Mouse (Mus musculus): ENCODE results near the gene Arhgap1.
"Not testable (repeated sequence)": the region's sequence is repeated elsewhere in the genome, so short reads cannot be mapped to it uniquely, and the experiment has no call there.

Gene Arhgap1

DNA sequence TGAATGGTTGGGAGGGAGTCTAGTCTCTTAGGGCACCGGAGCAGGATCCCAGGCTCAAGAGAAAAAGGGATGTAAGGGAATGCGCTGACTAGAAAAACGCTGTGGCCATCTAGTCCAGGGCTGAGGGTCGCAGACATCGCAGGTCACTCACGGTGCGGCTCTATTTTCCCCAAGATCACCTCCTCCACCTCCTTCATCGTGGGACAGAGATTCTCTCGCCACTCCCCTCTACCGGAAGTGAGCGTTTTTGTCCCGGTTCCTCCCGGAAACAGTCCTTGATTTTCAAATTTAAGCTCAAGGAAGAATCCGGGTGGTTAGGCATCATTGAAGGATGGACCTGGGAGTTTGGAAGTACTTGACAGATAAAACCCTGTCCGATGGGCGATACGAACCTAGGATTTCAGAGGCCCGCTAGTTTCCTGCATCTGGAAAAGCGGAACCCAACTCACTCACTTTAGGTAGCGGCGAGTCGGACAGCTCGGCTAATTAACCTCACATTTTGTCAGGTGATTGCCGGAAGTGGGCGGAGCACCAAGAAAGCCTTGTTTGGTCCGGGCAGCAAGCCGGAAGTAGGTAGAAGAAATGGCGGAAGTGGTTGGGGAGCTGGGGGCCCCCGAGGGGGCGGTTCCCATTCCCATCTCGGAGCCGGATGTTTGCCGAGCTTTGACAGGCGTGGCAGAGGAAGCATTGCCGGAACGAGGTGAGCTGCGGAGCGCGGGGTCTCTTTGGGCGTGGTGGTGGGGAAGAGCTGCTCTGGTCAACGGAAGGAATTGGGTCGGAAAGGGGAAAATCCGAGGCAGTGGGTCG lies at the start of gene Arhgap1, which contains the start of gene Zfp408:
Gene Arhgap1 (plus strand): TSS at position 308 of the 807 bp plus-strand sequence.
Gene Zfp408 (minus strand): TSS at position 239 of the 807 bp plus-strand sequence.
- no peaks in the 10 kb centered on the region for H3K27me3 ChIP-seq (ENCODE audit: control insufficient read depth, insufficient read depth, low read length, poor library complexity, severe bottlenecking)
- peak; percentile 98 for DNase-seq (ENCODE audit: low read depth, low spot score)
- H3K36me3 ChIP-seq (ENCODE audit: control insufficient read depth, insufficient read depth, low read length, poor library complexity, severe bottlenecking) = peaks cover 2% of the 10 kb centered on the region

DNA sequence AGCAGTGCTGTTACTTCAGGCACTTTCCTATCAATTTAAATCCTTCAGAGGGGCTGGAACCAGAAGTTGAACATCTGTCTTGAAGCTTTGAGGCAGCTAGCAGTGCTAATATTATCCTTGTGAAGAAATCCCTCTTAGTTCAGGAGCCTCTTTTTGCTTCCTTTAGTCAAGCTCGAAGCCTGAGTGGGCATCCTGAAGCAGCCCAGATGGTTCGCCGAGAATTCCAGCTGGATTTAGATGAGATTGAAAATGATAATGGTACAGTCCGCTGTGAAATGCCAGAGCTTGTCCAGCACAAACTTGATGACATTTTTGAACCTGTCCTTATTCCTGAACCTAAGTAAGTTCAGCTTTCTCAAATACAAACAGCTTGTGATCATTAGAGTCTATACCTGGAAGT lies 49.2 kb upstream of the Arhgap1 start:
- no peak for DNase-seq (ENCODE audit: low read depth, low spot score)

DNA sequence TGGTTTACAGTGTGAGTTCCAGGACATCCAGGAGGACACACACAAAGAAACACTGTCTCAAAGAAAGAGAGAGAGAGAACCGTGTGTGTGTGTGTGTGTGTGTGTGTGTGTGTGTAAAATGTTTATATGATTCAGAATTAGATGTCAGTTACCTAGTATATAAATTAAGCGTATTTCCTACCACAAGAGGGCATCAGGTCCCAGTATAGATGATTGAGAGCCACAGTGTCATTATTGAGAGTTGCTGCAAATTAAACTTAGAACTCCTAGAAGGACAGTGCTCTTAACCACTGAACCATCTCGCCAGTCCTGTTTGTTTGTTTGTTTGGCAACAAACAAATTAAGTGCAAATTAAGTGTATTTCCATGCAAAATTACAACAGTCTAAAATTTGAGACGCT lies 47.3 kb upstream of the Arhgap1 start:
- Histone ChIP-seq H3K27me3 (ENCODE audit: control insufficient read depth, insufficient read depth, low read length, poor library complexity, severe bottlenecking) (no peaks in the 10 kb centered on the region), H3K36me3 (ENCODE audit: control insufficient read depth, insufficient read depth, low read length, poor library complexity, severe bottlenecking) (peaks cover 4% of the 10 kb centered on the region; the same call in 1 of the 2 replicates)
- DNase-seq (ENCODE audit: low read depth, low spot score) = peak; percentile 24

More for the DNA sequence above, 49.2 kb upstream of the Arhgap1 start:
- Histone ChIP-seq H3K36me3 (ENCODE audit: control insufficient read depth, insufficient read depth, low read length, poor library complexity, severe bottlenecking) (peaks cover 7% of the 10 kb centered on the region; the same call in 1 of the 2 replicates), H3K27me3 (ENCODE audit: control insufficient read depth, insufficient read depth, low read length, poor library complexity, severe bottlenecking) (no peaks in the 10 kb centered on the region)

DNA sequence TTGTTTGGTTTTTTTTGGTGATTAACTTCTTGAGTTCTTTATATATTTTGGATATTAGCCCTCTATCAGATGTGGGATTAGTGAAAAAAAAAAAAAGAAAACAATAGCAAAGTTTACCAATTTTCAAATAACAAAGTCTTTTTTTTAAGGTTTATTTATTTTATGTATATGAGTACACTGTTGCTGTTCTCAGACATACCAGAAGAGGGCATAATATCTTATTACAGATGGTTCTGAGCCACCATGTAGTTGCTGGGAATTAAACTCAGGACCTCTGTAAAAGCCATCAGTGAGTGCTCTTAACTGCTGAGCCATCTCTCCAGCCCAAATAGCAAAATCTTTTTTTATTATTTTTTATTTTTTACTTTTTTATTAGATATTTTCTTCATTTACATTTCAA lies 40.3 kb upstream of the Arhgap1 start:
- H3K36me3 ChIP-seq (ENCODE audit: control insufficient read depth, insufficient read depth, low read length, poor library complexity, severe bottlenecking); H3K27me3 ChIP-seq (ENCODE audit: control insufficient read depth, insufficient read depth, low read length, poor library complexity, severe bottlenecking): not testable (repeated sequence)
- peak; percentile 9 for DNase-seq (ENCODE audit: low read depth, low spot score)

DNA sequence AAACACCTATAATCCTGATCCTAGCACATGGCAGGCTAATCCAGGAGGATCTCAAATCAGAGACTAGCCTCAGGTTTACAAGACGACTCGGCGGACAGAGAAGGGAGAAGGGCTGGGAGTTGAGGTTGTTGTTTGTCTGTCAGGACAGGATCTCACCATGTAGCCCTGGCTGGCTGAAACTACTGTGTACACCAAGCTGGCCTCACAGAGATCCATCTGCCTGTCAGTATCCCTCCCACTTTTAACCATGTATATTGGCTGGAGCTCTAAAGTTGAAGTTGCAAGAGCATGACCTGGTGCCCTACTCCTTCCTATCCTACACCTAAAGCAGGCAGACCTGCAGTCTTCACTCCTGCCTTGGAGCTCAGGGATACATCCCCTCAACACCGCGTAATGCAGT lies 27.3 kb upstream of the Arhgap1 start:
- DNase-seq (ENCODE audit: low read depth, low spot score) = no peak
- Histone ChIP-seq H3K36me3 (ENCODE audit: control insufficient read depth, insufficient read depth, low read length, poor library complexity, severe bottlenecking) (peaks cover 4% of the 10 kb centered on the region), H3K27me3 (ENCODE audit: control insufficient read depth, insufficient read depth, low read length, poor library complexity, severe bottlenecking) (no peaks in the 10 kb centered on the region)

DNA sequence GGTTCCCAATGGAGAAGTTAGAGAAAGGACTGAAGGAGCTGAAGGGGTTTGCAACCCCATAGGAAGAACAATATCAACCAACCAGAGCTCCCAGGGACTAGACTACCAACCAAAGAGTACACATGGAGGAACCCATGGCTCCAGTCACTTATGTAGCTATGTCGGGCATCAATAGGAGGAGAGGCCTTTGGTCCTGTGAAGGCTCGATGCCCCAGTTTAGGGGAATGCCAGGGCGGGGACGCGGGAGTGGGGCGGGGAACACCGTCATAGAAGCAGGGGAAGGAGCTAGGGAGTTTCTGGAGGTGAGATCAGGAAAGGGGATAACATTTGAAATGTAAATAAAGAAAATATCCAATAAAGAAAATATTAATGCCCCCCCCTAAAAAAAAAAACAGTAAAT lies 26.3 kb upstream of the Arhgap1 start:
- H3K36me3 ChIP-seq (ENCODE audit: control insufficient read depth, insufficient read depth, low read length, poor library complexity, severe bottlenecking); H3K27me3 ChIP-seq (ENCODE audit: control insufficient read depth, insufficient read depth, low read length, poor library complexity, severe bottlenecking); DNase-seq (ENCODE audit: low read depth, low spot score): not testable (repeated sequence)

DNA sequence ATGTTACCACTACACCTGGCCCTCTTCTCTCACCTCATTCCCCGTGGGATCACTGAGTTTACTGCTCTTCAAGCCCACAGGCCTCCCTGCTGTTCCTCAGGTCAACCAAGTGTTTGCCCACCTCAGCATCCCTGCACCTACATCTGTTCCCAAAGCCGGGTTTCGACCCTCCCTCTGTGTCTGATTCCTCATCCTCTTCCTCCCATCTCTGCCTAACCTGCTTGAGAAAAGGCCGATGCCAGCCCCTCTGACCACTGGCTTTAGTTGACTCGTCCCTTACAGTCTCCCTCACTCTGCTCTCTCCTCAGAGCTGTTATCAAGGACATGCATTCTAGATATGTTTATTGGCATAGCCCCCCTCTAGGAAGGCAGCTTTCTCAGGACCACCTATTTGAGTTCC lies 22.2 kb upstream of the Arhgap1 start:
- no peak for DNase-seq (ENCODE audit: low read depth, low spot score)
- H3K27me3 ChIP-seq (ENCODE audit: control insufficient read depth, insufficient read depth, low read length, poor library complexity, severe bottlenecking) = no peaks in the 10 kb centered on the region
- H3K36me3 ChIP-seq (ENCODE audit: control insufficient read depth, insufficient read depth, low read length, poor library complexity, severe bottlenecking) = no peaks in the 10 kb centered on the region

DNA sequence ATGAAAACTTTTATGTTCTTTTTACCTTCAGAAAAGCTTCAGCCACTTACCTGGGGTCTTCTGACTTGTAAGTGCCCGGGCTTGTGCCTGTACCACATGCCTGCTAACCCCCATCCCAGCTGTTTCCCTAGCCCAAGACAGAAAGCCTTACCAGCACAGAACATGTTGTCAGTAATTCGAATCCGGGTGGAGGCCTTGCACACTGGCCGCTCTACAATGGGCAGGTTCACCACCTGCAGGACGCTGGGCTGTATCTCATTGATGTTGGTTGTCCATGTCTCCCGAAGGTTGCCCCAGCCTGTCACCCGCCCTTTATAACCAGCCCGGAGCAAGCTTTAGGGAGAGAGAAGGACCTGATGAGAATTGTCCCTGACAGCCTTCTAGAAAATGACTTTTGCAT lies 21.5 kb upstream of the Arhgap1 start:
- DNase-seq (ENCODE audit: low read depth, low spot score) = no peak
- H3K36me3 ChIP-seq (ENCODE audit: control insufficient read depth, insufficient read depth, low read length, poor library complexity, severe bottlenecking) = no peaks in the 10 kb centered on the region
- no peaks in the 10 kb centered on the region for H3K27me3 ChIP-seq (ENCODE audit: control insufficient read depth, insufficient read depth, low read length, poor library complexity, severe bottlenecking)

DNA sequence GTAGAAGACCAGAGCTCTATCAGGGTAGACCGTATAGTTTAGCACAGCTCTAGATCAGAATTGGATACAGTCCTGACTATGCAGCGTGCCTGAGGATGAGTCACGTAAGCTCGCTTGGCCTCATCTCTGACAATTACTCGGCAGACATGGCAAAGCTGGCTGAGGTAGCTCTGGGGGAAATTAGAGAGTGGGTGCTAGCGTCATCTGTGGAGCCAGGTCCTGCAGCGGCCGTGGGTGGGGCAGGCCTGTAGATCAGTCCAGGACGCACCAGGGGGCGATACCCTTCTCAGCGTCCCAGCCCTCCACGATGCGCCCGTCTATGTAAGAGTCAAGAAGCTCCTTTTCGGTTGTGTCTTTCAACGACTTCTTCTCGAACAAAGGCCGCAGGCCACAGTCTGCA lies 20.0 kb upstream of the Arhgap1 start:
- no peak for DNase-seq (ENCODE audit: low read depth, low spot score)
- no peaks in the 10 kb centered on the region for H3K36me3 ChIP-seq (ENCODE audit: control insufficient read depth, insufficient read depth, low read length, poor library complexity, severe bottlenecking)
- no peaks in the 10 kb centered on the region for H3K27me3 ChIP-seq (ENCODE audit: control insufficient read depth, insufficient read depth, low read length, poor library complexity, severe bottlenecking)

DNA sequence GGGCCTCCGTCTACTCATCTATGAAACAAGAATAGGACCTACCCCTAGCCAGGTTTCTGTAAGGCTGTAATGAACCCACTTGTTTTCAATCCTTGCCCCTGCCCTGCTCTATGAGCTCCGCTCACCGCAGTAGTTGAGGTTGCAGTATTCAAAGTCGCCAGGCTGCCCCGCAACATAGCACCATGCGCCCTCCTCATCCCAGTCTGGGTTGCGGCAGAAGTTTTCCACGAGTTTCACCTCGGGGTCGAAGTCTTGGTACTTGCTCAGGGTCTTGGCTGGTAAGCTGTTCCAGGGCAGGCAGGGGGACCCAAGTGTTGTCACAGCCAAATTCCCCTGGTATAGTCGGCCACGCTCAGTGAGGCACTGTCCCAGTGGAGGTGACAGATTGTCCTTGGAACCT lies 19.3 kb upstream of the Arhgap1 start:
- no peak for DNase-seq (ENCODE audit: low read depth, low spot score)
- Histone ChIP-seq H3K36me3 (ENCODE audit: control insufficient read depth, insufficient read depth, low read length, poor library complexity, severe bottlenecking) (no peaks in the 10 kb centered on the region), H3K27me3 (ENCODE audit: control insufficient read depth, insufficient read depth, low read length, poor library complexity, severe bottlenecking) (no peaks in the 10 kb centered on the region)

DNA sequence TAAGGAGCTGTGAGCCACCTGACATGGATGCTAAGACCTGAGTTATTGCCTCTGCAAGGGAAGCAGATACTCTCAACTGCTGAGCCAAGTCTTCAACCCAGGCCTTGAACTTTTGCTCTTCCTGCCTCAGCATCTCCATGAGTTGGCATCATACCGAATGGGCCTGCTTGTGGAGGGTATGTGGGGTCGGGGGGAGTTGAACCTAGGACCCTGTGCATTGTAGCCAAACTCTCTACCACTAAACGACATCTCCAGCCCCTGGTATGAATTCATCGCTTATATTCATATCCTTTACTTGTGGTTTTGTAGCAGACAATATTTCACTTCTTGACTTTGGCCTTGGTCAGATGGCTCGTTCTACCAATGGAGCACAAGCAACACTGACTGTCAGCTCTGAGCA lies 17.8 kb upstream of the Arhgap1 start:
- no peak for DNase-seq (ENCODE audit: low read depth, low spot score)
- Histone ChIP-seq H3K27me3 (ENCODE audit: control insufficient read depth, insufficient read depth, low read length, poor library complexity, severe bottlenecking) (no peaks in the 10 kb centered on the region), H3K36me3 (ENCODE audit: control insufficient read depth, insufficient read depth, low read length, poor library complexity, severe bottlenecking) (no peaks in the 10 kb centered on the region)

DNA sequence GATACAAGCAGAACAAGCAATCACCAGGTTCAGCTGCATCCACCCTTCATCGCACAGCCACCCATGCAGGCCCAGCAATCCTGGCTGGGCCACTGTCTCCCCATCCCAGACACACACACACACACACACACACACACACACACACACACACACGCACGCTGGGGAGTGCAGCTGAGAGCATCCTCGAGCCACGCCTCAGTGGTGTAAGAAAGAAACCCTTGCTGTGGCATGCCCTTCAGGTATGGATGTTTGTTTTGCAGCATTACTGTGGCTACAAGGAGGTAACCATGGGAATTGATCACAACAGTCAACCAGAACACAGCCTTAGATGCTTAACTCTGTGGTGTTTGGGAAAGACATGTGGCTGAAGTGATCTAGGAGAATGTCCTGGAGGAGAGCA lies 17.3 kb upstream of the Arhgap1 start:
- DNase-seq (ENCODE audit: low read depth, low spot score) = no peak
- no peaks in the 10 kb centered on the region for H3K36me3 ChIP-seq (ENCODE audit: control insufficient read depth, insufficient read depth, low read length, poor library complexity, severe bottlenecking)
- no peaks in the 10 kb centered on the region for H3K27me3 ChIP-seq (ENCODE audit: control insufficient read depth, insufficient read depth, low read length, poor library complexity, severe bottlenecking)

DNA sequence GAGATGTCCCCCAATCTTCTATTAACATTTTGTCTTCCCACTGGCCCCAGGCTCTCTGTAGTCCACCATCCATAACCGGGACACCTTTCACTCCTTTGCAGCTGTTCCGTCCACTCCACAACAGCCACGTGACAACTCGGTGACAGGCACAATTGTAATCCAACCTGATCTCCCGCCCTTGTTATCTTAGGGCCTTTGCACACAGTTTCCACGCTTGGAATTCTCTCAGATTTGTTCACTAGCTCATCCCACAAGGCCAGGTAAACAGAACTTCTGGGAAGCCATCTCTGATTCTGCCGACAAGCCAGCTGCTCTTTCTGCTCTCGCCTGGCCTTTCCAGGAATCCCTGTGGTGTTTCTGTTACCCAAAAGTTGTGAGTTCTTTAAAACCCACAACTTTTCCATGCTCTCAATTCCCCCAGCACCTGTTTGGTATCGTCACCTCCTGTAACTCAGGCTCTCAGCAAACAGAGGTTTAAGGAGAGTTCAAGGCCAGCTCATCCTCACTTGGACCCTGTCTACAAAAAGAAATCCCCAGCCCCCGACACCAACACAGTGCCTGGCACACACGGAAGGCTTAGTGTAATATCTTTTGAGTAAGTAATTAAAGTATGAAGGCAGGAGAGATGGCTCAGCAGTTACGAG lies 16.2 kb upstream of the Arhgap1 start:
- H3K27me3 ChIP-seq (ENCODE audit: control insufficient read depth, insufficient read depth, low read length, poor library complexity, severe bottlenecking) = no peaks in the 10 kb centered on the region
- no peaks in the 10 kb centered on the region for H3K36me3 ChIP-seq (ENCODE audit: control insufficient read depth, insufficient read depth, low read length, poor library complexity, severe bottlenecking)
- DNase-seq (ENCODE audit: low read depth, low spot score) = no peak

DNA sequence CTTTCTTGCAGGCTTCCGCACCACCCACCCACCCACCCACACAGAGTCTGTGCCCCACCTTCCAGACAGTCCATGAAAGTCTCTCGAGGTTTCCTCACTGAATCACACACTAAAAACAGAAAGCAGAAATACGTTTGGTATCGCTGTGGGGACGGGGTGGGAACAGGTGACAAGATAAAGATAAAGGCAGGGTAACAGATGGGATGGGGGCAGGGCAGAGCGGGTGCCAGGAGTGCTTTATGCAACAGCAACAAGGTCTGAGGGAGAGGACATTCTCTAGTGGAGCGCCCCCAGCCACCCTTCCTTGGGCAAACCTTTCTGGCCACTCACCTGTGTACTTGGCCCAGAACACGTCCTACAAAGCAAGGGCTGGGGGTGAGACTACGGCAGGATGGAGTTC lies 14.8 kb upstream of the Arhgap1 start:
- no peaks in the 10 kb centered on the region for H3K27me3 ChIP-seq (ENCODE audit: control insufficient read depth, insufficient read depth, low read length, poor library complexity, severe bottlenecking)
- DNase-seq (ENCODE audit: low read depth, low spot score) = no peak
- H3K36me3 ChIP-seq (ENCODE audit: control insufficient read depth, insufficient read depth, low read length, poor library complexity, severe bottlenecking) = no peaks in the 10 kb centered on the region

DNA sequence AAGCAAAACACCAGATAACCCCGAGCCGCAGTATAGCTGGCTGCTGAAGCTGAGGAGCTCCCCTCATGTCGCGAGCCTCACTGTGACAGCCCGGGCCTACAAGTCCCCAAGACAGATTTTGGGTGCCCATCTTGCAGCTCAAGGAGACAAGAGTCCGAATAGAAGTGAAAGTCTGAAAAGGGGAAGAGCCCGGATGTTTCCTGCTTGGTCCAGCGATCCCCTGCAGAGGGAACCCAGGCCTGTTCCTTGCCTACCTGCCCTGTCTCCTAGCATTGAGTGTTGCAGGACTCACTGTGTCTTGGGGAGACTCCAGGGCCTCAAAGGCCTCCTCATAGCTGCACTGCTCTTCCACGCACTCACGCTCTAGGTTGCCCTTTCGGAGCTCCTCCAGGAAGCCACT lies 14.2 kb upstream of the Arhgap1 start:
- Histone ChIP-seq H3K27me3 (ENCODE audit: control insufficient read depth, insufficient read depth, low read length, poor library complexity, severe bottlenecking) (no peaks in the 10 kb centered on the region), H3K36me3 (ENCODE audit: control insufficient read depth, insufficient read depth, low read length, poor library complexity, severe bottlenecking) (no peaks in the 10 kb centered on the region)
- no peak for DNase-seq (ENCODE audit: low read depth, low spot score)

Measured in splenic B cell, adult 2 months (primary cell).